Mouse (Mus musculus) liver, embryonic 14.5 days (tissue): ENCODE measurements at regions not wholly inside any gene's neighbourhood (a gene's known extent, or its start where the extent isn't known, plus 50 kb on each side); places are given as distances from the start of the nearest gene placed in this dataset.

ENCODE experiments used
- CTCF ChIP-seq: IDR thresholded peaks from 2 replicates; pipeline ENCODE4 v1.5.1; 2016; ENCODE audit warnings: antibody characterized with exemption, low read depth, control low read depth
- EP300 ChIP-seq: IDR thresholded peaks from 2 replicates; pipeline ENCODE4 v1.6.1; 2016; ENCODE audit warnings: antibody characterized with exemption, low read depth

DNA sequence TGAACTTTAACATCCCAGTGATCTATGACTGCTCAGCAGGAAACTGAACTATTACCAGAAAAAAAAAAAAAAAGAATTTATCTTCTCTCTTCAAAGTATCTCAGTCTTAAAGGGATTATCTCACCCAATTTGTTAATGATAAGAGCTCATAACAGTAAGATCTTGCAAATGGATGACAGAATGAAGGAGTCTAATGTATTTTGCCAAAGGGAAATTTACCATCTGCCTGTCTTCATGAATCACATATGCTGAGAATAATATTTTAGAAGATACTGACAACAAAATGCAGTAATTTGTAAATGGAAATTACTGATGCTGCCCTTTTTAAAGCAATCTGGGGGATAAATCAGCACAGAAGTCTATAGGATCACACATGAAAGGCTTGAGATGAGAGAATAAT is 103.9 kb upstream of the Sp4 start:
- TF ChIP-seq CTCF (no peak), EP300 (no peak)
